Mouse (Mus musculus): ENCODE measurements at regions not wholly inside any gene's neighbourhood (a gene's known extent, or its start where the extent isn't known, plus 50 kb on each side); places are given as distances from the start of the nearest gene placed in this dataset.

GRCm38 (mm10) chr12:5453157-5453556 is 77.7 kb upstream of the Klhl29 start:
- DNase-seq (ENCODE audit: low read depth, low spot score), result peak; percentile 6
- no peak overlapping the region for H3K4me3 ChIP-seq (ENCODE audit: insufficient read depth in 1 of 2, low read depth in 1 of 2, low read length in 2 of 2, poor library complexity in 1 of 2, severe bottlenecking in 1 of 2)
- H3K36me3 ChIP-seq (ENCODE audit: control insufficient read depth, insufficient read depth, low read length, poor library complexity, severe bottlenecking), result no peaks in the 10 kb centered on the region
- no peak overlapping the region for H3K27ac ChIP-seq (ENCODE audit: insufficient read depth, low read depth, low read length, poor library complexity, severe bottlenecking)
- in situ Hi-C loops (cut with MboI; ENCODE audit: low sequenced_read_pairs in 2 of 2, unreplicated experiment in 2 of 2), result no loop called here
- H3K9me3 ChIP-seq (ENCODE audit: control insufficient read depth, insufficient read depth, low read depth, low read length), result no peaks in the 10 kb centered on the region
- no peak overlapping the region for H3K9ac ChIP-seq (ENCODE audit: insufficient read depth, low read depth, low read length, poor library complexity, severe bottlenecking)
- H3K4me1 ChIP-seq (ENCODE audit: control insufficient read depth in 2 of 2, insufficient read depth in 2 of 2, low read length in 2 of 2, poor library complexity in 1 of 2), result no peaks in the 10 kb centered on the region
- no peak for TF ChIP-seq ZC3H11A (IDR thresholded peaks at IDR 0.05; ENCODE audit: borderline replicate concordance, low read depth, low read length)
- no peak for TF ChIP-seq HCFC1 (IDR thresholded peaks at IDR 0.05; ENCODE audit: borderline replicate concordance, insufficient read depth, low read length)
- no peak for TF ChIP-seq CHD2 (IDR thresholded peaks at IDR 0.05; ENCODE audit: low read depth, low read length)
- TF ChIP-seq ZNF384 (IDR thresholded peaks at IDR 0.05; ENCODE audit: low read depth, low read length), result no peak
- TF ChIP-seq MAFK (IDR thresholded peaks at IDR 0.05; ENCODE audit: insufficient read depth, low read depth, low read length), result no peak

- H3K27ac ChIP-seq (ENCODE audit: insufficient read depth, low read depth, low read length, poor library complexity, severe bottlenecking), result no peak overlapping the region
Observed at GRCm38 (mm10) chr12:5443730-5444129, 68.2 kb upstream of the Klhl29 start.

GRCm38 (mm10) chr12:5443091-5443531 is 67.6 kb upstream of the Klhl29 start:
- no peak overlapping the region for H3K4me3 ChIP-seq (ENCODE audit: insufficient read depth in 1 of 2, low read depth in 1 of 2, low read length in 2 of 2, poor library complexity in 1 of 2, severe bottlenecking in 1 of 2)
- TF ChIP-seq MAFK (IDR thresholded peaks at IDR 0.05; ENCODE audit: insufficient read depth, low read depth, low read length) (no peak), ZC3H11A (IDR thresholded peaks at IDR 0.05; ENCODE audit: borderline replicate concordance, low read depth, low read length) (no peak), HCFC1 (IDR thresholded peaks at IDR 0.05; ENCODE audit: borderline replicate concordance, insufficient read depth, low read length) (no peak), ZNF384 (IDR thresholded peaks at IDR 0.05; ENCODE audit: low read depth, low read length) (no peak), CHD2 (IDR thresholded peaks at IDR 0.05; ENCODE audit: low read depth, low read length) (no peak)
- H3K9ac ChIP-seq (ENCODE audit: insufficient read depth, low read depth, low read length, poor library complexity, severe bottlenecking), result no peak overlapping the region
- H3K4me1 ChIP-seq (ENCODE audit: control insufficient read depth in 2 of 2, insufficient read depth in 2 of 2, low read length in 2 of 2, poor library complexity in 1 of 2), result no peaks in the 10 kb centered on the region
- no peak for DNase-seq (ENCODE audit: low read depth, low spot score)
- in situ Hi-C loops (cut with MboI; ENCODE audit: low sequenced_read_pairs in 2 of 2, unreplicated experiment in 2 of 2), result no loop called here
- H3K27ac ChIP-seq (ENCODE audit: insufficient read depth, low read depth, low read length, poor library complexity, severe bottlenecking), result no peak overlapping the region
- H3K36me3 ChIP-seq (ENCODE audit: control insufficient read depth, insufficient read depth, low read length, poor library complexity, severe bottlenecking), result no peaks in the 10 kb centered on the region
- H3K9me3 ChIP-seq (ENCODE audit: control insufficient read depth, insufficient read depth, low read depth, low read length), result no peaks in the 10 kb centered on the region

More at GRCm38 (mm10) chr12:5443730-5444129, 68.2 kb upstream of the Klhl29 start:
- H3K9me3 ChIP-seq (ENCODE audit: control insufficient read depth, insufficient read depth, low read depth, low read length), result no peaks in the 10 kb centered on the region
- in situ Hi-C loops (cut with MboI; ENCODE audit: low sequenced_read_pairs in 2 of 2, unreplicated experiment in 2 of 2), result no loop called here
- no peaks in the 10 kb centered on the region for H3K36me3 ChIP-seq (ENCODE audit: control insufficient read depth, insufficient read depth, low read length, poor library complexity, severe bottlenecking)
- no peak for DNase-seq (ENCODE audit: low read depth, low spot score)
- no peaks in the 10 kb centered on the region for H3K4me1 ChIP-seq (ENCODE audit: control insufficient read depth in 2 of 2, insufficient read depth in 2 of 2, low read length in 2 of 2, poor library complexity in 1 of 2)
- H3K4me3 ChIP-seq (ENCODE audit: insufficient read depth in 1 of 2, low read depth in 1 of 2, low read length in 2 of 2, poor library complexity in 1 of 2, severe bottlenecking in 1 of 2), result no peak overlapping the region
- H3K9ac ChIP-seq (ENCODE audit: insufficient read depth, low read depth, low read length, poor library complexity, severe bottlenecking), result no peak overlapping the region
- no peak for TF ChIP-seq ZNF384 (IDR thresholded peaks at IDR 0.05; ENCODE audit: low read depth, low read length)
- TF ChIP-seq HCFC1 (IDR thresholded peaks at IDR 0.05; ENCODE audit: borderline replicate concordance, insufficient read depth, low read length), result no peak
- TF ChIP-seq MAFK (IDR thresholded peaks at IDR 0.05; ENCODE audit: insufficient read depth, low read depth, low read length), result no peak
- no peak for TF ChIP-seq ZC3H11A (IDR thresholded peaks at IDR 0.05; ENCODE audit: borderline replicate concordance, low read depth, low read length)
- no peak for TF ChIP-seq CHD2 (IDR thresholded peaks at IDR 0.05; ENCODE audit: low read depth, low read length)

GRCm38 (mm10) chr12:5442679-5443078 is 67.2 kb upstream of the Klhl29 start:
- no peak for DNase-seq (ENCODE audit: low read depth, low spot score)
- no peaks in the 10 kb centered on the region for H3K36me3 ChIP-seq (ENCODE audit: control insufficient read depth, insufficient read depth, low read length, poor library complexity, severe bottlenecking)
- TF ChIP-seq CHD2 (IDR thresholded peaks at IDR 0.05; ENCODE audit: low read depth, low read length), result no peak
- no peak for TF ChIP-seq ZC3H11A (IDR thresholded peaks at IDR 0.05; ENCODE audit: borderline replicate concordance, low read depth, low read length)
- no peak for TF ChIP-seq MAFK (IDR thresholded peaks at IDR 0.05; ENCODE audit: insufficient read depth, low read depth, low read length)
- no peak for TF ChIP-seq HCFC1 (IDR thresholded peaks at IDR 0.05; ENCODE audit: borderline replicate concordance, insufficient read depth, low read length)
- no peak for TF ChIP-seq ZNF384 (IDR thresholded peaks at IDR 0.05; ENCODE audit: low read depth, low read length)
- H3K4me1 ChIP-seq (ENCODE audit: control insufficient read depth in 2 of 2, insufficient read depth in 2 of 2, low read length in 2 of 2, poor library complexity in 1 of 2), result no peaks in the 10 kb centered on the region
- H3K27ac ChIP-seq (ENCODE audit: insufficient read depth, low read depth, low read length, poor library complexity, severe bottlenecking), result no peak overlapping the region
- H3K4me3 ChIP-seq (ENCODE audit: insufficient read depth in 1 of 2, low read depth in 1 of 2, low read length in 2 of 2, poor library complexity in 1 of 2, severe bottlenecking in 1 of 2), result no peak overlapping the region
- no peaks in the 10 kb centered on the region for H3K9me3 ChIP-seq (ENCODE audit: control insufficient read depth, insufficient read depth, low read depth, low read length)
- in situ Hi-C loops (cut with MboI; ENCODE audit: low sequenced_read_pairs in 2 of 2, unreplicated experiment in 2 of 2), result no loop called here
- no peak overlapping the region for H3K9ac ChIP-seq (ENCODE audit: insufficient read depth, low read depth, low read length, poor library complexity, severe bottlenecking)

GRCm38 (mm10) chr12:5440482-5440881 is 65.0 kb upstream of the Klhl29 start:
- Histone ChIP-seq H3K9me3 (ENCODE audit: control insufficient read depth, insufficient read depth, low read depth, low read length) (no peaks in the 10 kb centered on the region), H3K9ac (ENCODE audit: insufficient read depth, low read depth, low read length, poor library complexity, severe bottlenecking) (no peak overlapping the region), H3K4me1 (ENCODE audit: control insufficient read depth in 2 of 2, insufficient read depth in 2 of 2, low read length in 2 of 2, poor library complexity in 1 of 2) (no peaks in the 10 kb centered on the region), H3K4me3 (ENCODE audit: insufficient read depth in 1 of 2, low read depth in 1 of 2, low read length in 2 of 2, poor library complexity in 1 of 2, severe bottlenecking in 1 of 2) (no peak overlapping the region), H3K27ac (ENCODE audit: insufficient read depth, low read depth, low read length, poor library complexity, severe bottlenecking) (no peak overlapping the region), H3K36me3 (ENCODE audit: control insufficient read depth, insufficient read depth, low read length, poor library complexity, severe bottlenecking) (no peaks in the 10 kb centered on the region)
- DNase-seq (ENCODE audit: low read depth, low spot score), result no peak
- no peak for TF ChIP-seq CHD2 (IDR thresholded peaks at IDR 0.05; ENCODE audit: low read depth, low read length)
- TF ChIP-seq HCFC1 (IDR thresholded peaks at IDR 0.05; ENCODE audit: borderline replicate concordance, insufficient read depth, low read length), result no peak
- no peak for TF ChIP-seq ZC3H11A (IDR thresholded peaks at IDR 0.05; ENCODE audit: borderline replicate concordance, low read depth, low read length)
- no peak for TF ChIP-seq MAFK (IDR thresholded peaks at IDR 0.05; ENCODE audit: insufficient read depth, low read depth, low read length)
- TF ChIP-seq ZNF384 (IDR thresholded peaks at IDR 0.05; ENCODE audit: low read depth, low read length), result no peak
- in situ Hi-C loops (cut with MboI; ENCODE audit: low sequenced_read_pairs in 2 of 2, unreplicated experiment in 2 of 2), result no loop called here
